Mouse (Mus musculus) limb, embryonic 13.5 days (tissue): ENCODE measurements around the gene Tnnt2. TPM values are rescaled to one million over a fixed set of nuclear protein-coding genes. Genes with fewer than 3 reads are reported as not detected.

Experiments used
- ATAC-seq: fragments of 200-750 bp; cut with Nextera tagmentation; 2 replicates; pipeline ENCODE4 v1.8.0; 2017; ENCODE audit warnings: low read depth, moderate number of reproducible peaks, moderate TSS enrichment; ENCODE audit not compliant: low FRiP score
- H3K27ac ChIP-seq: fragments of 300-500 bp; sonication (generic); 2 replicates; pipeline ENCODE4 v1.5.1; 2015; ENCODE audit warnings: inconsistent platforms, mild to moderate bottlenecking, moderate library complexity
- H3K27me3 ChIP-seq: fragments of 300-500 bp; sonication (generic); 2 replicates; pipeline ENCODE4 v1.6.1; 2015; ENCODE audit warnings: mild to moderate bottlenecking, inconsistent platforms
- H3K36me3 ChIP-seq: fragments of 300-500 bp; sonication (generic); 2 replicates; pipeline ENCODE4 v1.6.1; 2015; ENCODE audit warnings: inconsistent platforms, mild to moderate bottlenecking, moderate library complexity
- H3K4me1 ChIP-seq: fragments of 300-500 bp; sonication (generic); 2 replicates; pipeline ENCODE4 v1.6.1; 2015; ENCODE audit warnings: inconsistent platforms
- H3K4me2 ChIP-seq: fragments of 300-500 bp; sonication (generic); replicated peaks from 2 replicates; pipeline ENCODE4 v1.6.1; 2015; ENCODE audit warnings: inconsistent platforms, mild to moderate bottlenecking, moderate library complexity
- H3K4me3 ChIP-seq: fragments of 300-500 bp; sonication (generic); 2 replicates; pipeline ENCODE4 v1.5.1; 2015; ENCODE audit warnings: moderate library complexity, mild to moderate bottlenecking, inconsistent platforms
- H3K9ac ChIP-seq: fragments of 300-500 bp; sonication (generic); 2 replicates; pipeline ENCODE4 v1.6.1; 2015; ENCODE audit warnings: mild to moderate bottlenecking, inconsistent platforms
- H3K9me3 ChIP-seq: fragments of 300-500 bp; sonication (generic); 2 replicates; pipeline ENCODE4 v1.6.1; 2016; ENCODE audit warnings: inconsistent platforms
- WGBS: fragments of 180-500 bp; shearing (Covaris S2); methylation state at CpG from one replicate; pipeline ENCODE4 v1.1.7; 2015; 5-methylcytosine and 5-hydroxymethylcytosine counted together
- polyA plus RNA-seq: library from polyadenylated mRNA; unstranded; fragments of >200 nt; fragmentation: Nextera tagmentation; extraction: Ambion mirVana; gene quantifications from 2 replicates; pipeline ENCODE4 v1.2.1, GENCODE M21; 2015

Gene Tnnt2
- polyA plus RNA-seq, result 84.9 and 88.9 TPM in 2 replicates

- ATAC-seq, result peak; percentile 55; the same call in 1 of the 2 replicates
- H3K27me3 ChIP-seq, result no peaks in the 10 kb centered on the region
- 32% methylated on average over 9 of the region's 9 CpGs for WGBS
- 0 out of 2 replicates have a peak within 1 kb of the TSS, but pooled peaks have one; percentile 28 for H3K27ac ChIP-seq
- H3K9me3 ChIP-seq, result no peaks in the 10 kb centered on the region
- H3K4me1 ChIP-seq, result peaks cover 38% of the 10 kb centered on the region
- no peak within 1 kb of the TSS for H3K4me3 ChIP-seq
- no peak within 1 kb of the TSS for H3K4me2 ChIP-seq
- no peak within 1 kb of the TSS for H3K9ac ChIP-seq
- no peaks in the 10 kb centered on the region for H3K36me3 ChIP-seq
Measured at GRCm38 (mm10) chr1:135835716-135836483, at the start of gene Tnnt2. TSS of gene Tnnt2 (plus strand) at chr1:135836354.

- H3K9me3 ChIP-seq, result no peaks in the 10 kb centered on the region
- H3K27me3 ChIP-seq, result 0 out of 2 replicates have a peak, but pooled peaks cover 4% of the 10 kb centered on the region
- ATAC-seq, result no peak
- no peaks in the 10 kb centered on the region for H3K36me3 ChIP-seq
- H3K4me1 ChIP-seq, result peaks cover 4% of the 10 kb centered on the region; the same call in 1 of the 2 replicates
- WGBS, result 49% methylated on average over 3 of the region's 3 CpGs
- no peak overlapping the region for H3K9ac ChIP-seq
- H3K4me3 ChIP-seq, result no peak overlapping the region
- H3K4me2 ChIP-seq, result no peak overlapping the region
- no peak overlapping the region for H3K27ac ChIP-seq
Measured at GRCm38 (mm10) chr1:135787799-135788198, 48.4 kb upstream of the Tnnt2 start.

GRCm38 (mm10) chr1:135788708-135789107 is 47.4 kb upstream of the Tnnt2 start:
- Histone ChIP-seq H3K4me1 (peaks cover 9% of the 10 kb centered on the region), H3K9ac (no peak overlapping the region), H3K36me3 (no peaks in the 10 kb centered on the region), H3K4me3 (no peak overlapping the region), H3K4me2 (0 out of 2 replicates have a peak overlapping the region, but pooled peaks have one; percentile 15), H3K27me3 (peaks cover 10% of the 10 kb centered on the region; the same call in 1 of the 2 replicates), H3K27ac (no peak overlapping the region), H3K9me3 (no peaks in the 10 kb centered on the region)
- ATAC-seq, result no peak
- 30% methylated on average over 10 of the region's 10 CpGs for WGBS

- 17% methylated on average over 5 of the region's 5 CpGs for WGBS
- H3K27me3 ChIP-seq, result peaks cover 20% of the 10 kb centered on the region
- ATAC-seq, result no peak
Measured at GRCm38 (mm10) chr1:135789815-135790214, 46.3 kb upstream of the Tnnt2 start.

GRCm38 (mm10) chr1:135792143-135792939 is 43.8 kb upstream of the Tnnt2 start:
- H3K9me3 ChIP-seq, result no peaks in the 10 kb centered on the region

More at GRCm38 (mm10) chr1:135789815-135790214, 46.3 kb upstream of the Tnnt2 start:
- no peak overlapping the region for H3K9ac ChIP-seq
- H3K4me1 ChIP-seq, result peaks cover 20% of the 10 kb centered on the region
- no peaks in the 10 kb centered on the region for H3K9me3 ChIP-seq
- H3K36me3 ChIP-seq, result no peaks in the 10 kb centered on the region
- H3K27ac ChIP-seq, result no peak overlapping the region
- H3K4me3 ChIP-seq, result no peak overlapping the region
- no peak overlapping the region for H3K4me2 ChIP-seq

GRCm38 (mm10) chr1:135793370-135794215 is 42.6 kb upstream of the Tnnt2 start:
- no peak overlapping the region for H3K27ac ChIP-seq

More at GRCm38 (mm10) chr1:135792143-135792939, 43.8 kb upstream of the Tnnt2 start:
- Histone ChIP-seq H3K27ac (no peak overlapping the region), H3K27me3 (peaks cover 27% of the 10 kb centered on the region), H3K4me1 (peaks cover 22% of the 10 kb centered on the region), H3K36me3 (no peaks in the 10 kb centered on the region), H3K4me3 (no peak overlapping the region), H3K4me2 (no peak overlapping the region), H3K9ac (no peak overlapping the region)
- WGBS, result 62% methylated on average over 13 of the region's 13 CpGs
- no peak for ATAC-seq

GRCm38 (mm10) chr1:135794216-135795134 is 41.7 kb upstream of the Tnnt2 start:
- 34% methylated on average over 20 of the region's 20 CpGs for WGBS
- peak; percentile 58 for ATAC-seq
- peaks cover 26% of the 10 kb centered on the region for H3K4me1 ChIP-seq
- H3K36me3 ChIP-seq, result no peaks in the 10 kb centered on the region
- peak overlapping the region; percentile 61 for H3K4me2 ChIP-seq
- peak overlapping the region; percentile 29 for H3K4me3 ChIP-seq
- H3K27ac ChIP-seq, result no peak overlapping the region
- H3K9ac ChIP-seq, result no peak overlapping the region
- no peaks in the 10 kb centered on the region for H3K9me3 ChIP-seq
- H3K27me3 ChIP-seq, result peaks cover 27% of the 10 kb centered on the region

More at GRCm38 (mm10) chr1:135793370-135794215, 42.6 kb upstream of the Tnnt2 start:
- 12% methylated on average over 27 of the region's 27 CpGs for WGBS
- H3K9ac ChIP-seq, result peak overlapping the region; percentile 48
- peak overlapping the region; percentile 61 for H3K4me2 ChIP-seq
- peak overlapping the region; percentile 29 for H3K4me3 ChIP-seq
- H3K4me1 ChIP-seq, result peaks cover 21% of the 10 kb centered on the region
- no peaks in the 10 kb centered on the region for H3K36me3 ChIP-seq
- peak; percentile 30; the same call in 1 of the 2 replicates for ATAC-seq
- H3K27me3 ChIP-seq, result peaks cover 27% of the 10 kb centered on the region
- H3K9me3 ChIP-seq, result no peaks in the 10 kb centered on the region

- no peak for ATAC-seq
- no peak overlapping the region for H3K27ac ChIP-seq
- peaks cover 19% of the 10 kb centered on the region for H3K27me3 ChIP-seq
- no peak overlapping the region for H3K4me2 ChIP-seq
- H3K4me1 ChIP-seq, result peaks cover 39% of the 10 kb centered on the region
- no peak overlapping the region for H3K4me3 ChIP-seq
- 54% methylated on average over 1 of the region's 1 CpGs for WGBS
- no peak overlapping the region for H3K9ac ChIP-seq
- no peaks in the 10 kb centered on the region for H3K9me3 ChIP-seq
- H3K36me3 ChIP-seq, result no peaks in the 10 kb centered on the region
Measured at GRCm38 (mm10) chr1:135798492-135798891, 37.7 kb upstream of the Tnnt2 start.

GRCm38 (mm10) chr1:135799109-135799627 is 37.0 kb upstream of the Tnnt2 start:
- peaks cover 13% of the 10 kb centered on the region for H3K27me3 ChIP-seq
- H3K4me2 ChIP-seq, result no peak overlapping the region
- WGBS, result 32% methylated on average over 8 of the region's 8 CpGs
- peak overlapping the region; percentile 19; the same call in 1 of the 2 replicates for H3K4me3 ChIP-seq
- ATAC-seq, result no peak
- no peak overlapping the region for H3K27ac ChIP-seq
- no peak overlapping the region for H3K9ac ChIP-seq
- H3K4me1 ChIP-seq, result peaks cover 32% of the 10 kb centered on the region
- no peaks in the 10 kb centered on the region for H3K36me3 ChIP-seq
- H3K9me3 ChIP-seq, result no peaks in the 10 kb centered on the region

GRCm38 (mm10) chr1:135800192-135800950 is 35.8 kb upstream of the Tnnt2 start:
- Histone ChIP-seq H3K9me3 (no peaks in the 10 kb centered on the region), H3K4me3 (peak overlapping the region; percentile 19; the same call in 1 of the 2 replicates), H3K4me1 (peaks cover 23% of the 10 kb centered on the region), H3K27me3 (peaks cover under 1% of the 10 kb centered on the region; the same call in 1 of the 2 replicates), H3K4me2 (no peak overlapping the region), H3K27ac (no peak overlapping the region), H3K9ac (no peak overlapping the region), H3K36me3 (no peaks in the 10 kb centered on the region)
- ATAC-seq, result peak; percentile 74
- 37% methylated on average over 8 of the region's 8 CpGs for WGBS
